Mouse (Mus musculus): ENCODE measurements around the gene AC170998.1. TPM values are rescaled to one million over a fixed set of nuclear protein-coding genes. Genes with fewer than 3 reads are reported as not detected.

Gene AC170998.1
- polyA plus RNA-seq, 1 experiment from 2014 or later = 2.4 TPM

GRCm38 (mm10) chr17:28701737-28702136 is 24.1 kb upstream of the AC170998.1 start:
- Histone ChIP-seq H3K36me3 (ENCODE audit: insufficient read depth, low read length) (no peaks in the 10 kb centered on the region), H3K4me3 (ENCODE audit: low read depth, low read length) (no peak overlapping the region), H3K4me1 (ENCODE audit: insufficient read depth, low read depth, low read length) (peaks cover 22% of the 10 kb centered on the region; the same call in 1 of the 2 replicates), H3K27me3 (replicated peaks; ENCODE audit: insufficient read depth, low read length) (no peaks in the 10 kb centered on the region), H3K27ac (ENCODE audit: low read length) (0 out of 2 replicates have a peak overlapping the region, but pooled peaks have one; percentile 52), H3K4me2 (replicated peaks; ENCODE audit: low read depth, low read length) (no peak overlapping the region), H3K9me3 (ENCODE audit: low read length) (no peaks in the 10 kb centered on the region), H3K9ac (replicated peaks; ENCODE audit: low read depth) (no peak overlapping the region)
- TF ChIP-seq EP300 (IDR thresholded peaks at IDR 0.05) (no peak), CTCF (IDR thresholded peaks at IDR 0.05) (no peak)
- 66% methylated on average over 3 of the region's 3 CpGs for WGBS
- peak; percentile 5 for DNase-seq (ENCODE audit: low spot score)
- no peak for ATAC-seq

GRCm38 (mm10) chr17:28702646-28703045 is 23.2 kb upstream of the AC170998.1 start:
- 45% methylated on average over 2 of the region's 2 CpGs for WGBS
- DNase-seq (ENCODE audit: low spot score) (peak; percentile 71), ATAC-seq (peak; percentile 59; the same call in 1 of the 2 replicates)
- 0 out of 2 replicates have a peak overlapping the region, but pooled peaks have one; percentile 52 for H3K27ac ChIP-seq (ENCODE audit: low read length)
- no peaks in the 10 kb centered on the region for H3K36me3 ChIP-seq (ENCODE audit: insufficient read depth, low read length)
- peaks cover 14% of the 10 kb centered on the region; the same call in 1 of the 2 replicates for H3K4me1 ChIP-seq (ENCODE audit: insufficient read depth, low read depth, low read length)
- no peak overlapping the region for H3K4me3 ChIP-seq (ENCODE audit: low read depth, low read length)
- H3K9ac ChIP-seq (replicated peaks; ENCODE audit: low read depth) = no peak overlapping the region
- no peaks in the 10 kb centered on the region for H3K9me3 ChIP-seq (ENCODE audit: low read length)
- H3K4me2 ChIP-seq (replicated peaks; ENCODE audit: low read depth, low read length) = no peak overlapping the region
- no peaks in the 10 kb centered on the region for H3K27me3 ChIP-seq (replicated peaks; ENCODE audit: insufficient read depth, low read length)
- no peak for TF ChIP-seq CTCF (IDR thresholded peaks at IDR 0.05)
- TF ChIP-seq EP300 (IDR thresholded peaks at IDR 0.05) = peak; percentile 33; the same call in 1 of the 2 replicates

GRCm38 (mm10) chr17:28706697-28707096 is 19.2 kb upstream of the AC170998.1 start:
- 35% methylated on average over 1 of the region's 1 CpGs for WGBS
- peak overlapping the region; percentile 15; the same call in 1 of the 2 replicates for H3K27ac ChIP-seq (ENCODE audit: low read length)
- no peaks in the 10 kb centered on the region for H3K27me3 ChIP-seq (replicated peaks; ENCODE audit: insufficient read depth, low read length)
- H3K9ac ChIP-seq (replicated peaks; ENCODE audit: low read depth) = no peak overlapping the region
- H3K9me3 ChIP-seq (ENCODE audit: low read length) = no peaks in the 10 kb centered on the region
- H3K36me3 ChIP-seq (ENCODE audit: insufficient read depth, low read length) = no peaks in the 10 kb centered on the region
- H3K4me2 ChIP-seq (replicated peaks; ENCODE audit: low read depth, low read length) = no peak overlapping the region
- H3K4me3 ChIP-seq (ENCODE audit: low read depth, low read length) = no peak overlapping the region
- DNase-seq (ENCODE audit: low spot score) = peak; percentile 9
- TF ChIP-seq EP300 (IDR thresholded peaks at IDR 0.05) (no peak), CTCF (IDR thresholded peaks at IDR 0.05) (no peak)
- peaks cover 12% of the 10 kb centered on the region; the same call in 1 of the 2 replicates for H3K4me1 ChIP-seq (ENCODE audit: insufficient read depth, low read depth, low read length)
- ATAC-seq = peak; percentile 29; the same call in 1 of the 2 replicates

GRCm38 (mm10) chr17:28707136-28707627 is 18.7 kb upstream of the AC170998.1 start:
- Histone ChIP-seq H3K9me3 (ENCODE audit: low read length) (no peaks in the 10 kb centered on the region), H3K4me2 (replicated peaks; ENCODE audit: low read depth, low read length) (no peak overlapping the region), H3K4me3 (ENCODE audit: low read depth, low read length) (no peak overlapping the region), H3K4me1 (ENCODE audit: insufficient read depth, low read depth, low read length) (peaks cover 12% of the 10 kb centered on the region; the same call in 1 of the 2 replicates), H3K9ac (replicated peaks; ENCODE audit: low read depth) (no peak overlapping the region), H3K27me3 (replicated peaks; ENCODE audit: insufficient read depth, low read length) (no peaks in the 10 kb centered on the region), H3K27ac (ENCODE audit: low read length) (no peak overlapping the region), H3K36me3 (ENCODE audit: insufficient read depth, low read length) (no peaks in the 10 kb centered on the region)
- DNase-seq (ENCODE audit: low spot score) = peak; percentile 5
- WGBS = 82% methylated on average over 3 of the region's 3 CpGs
- ATAC-seq = no peak
- TF ChIP-seq EP300 (IDR thresholded peaks at IDR 0.05) (no peak), CTCF (IDR thresholded peaks at IDR 0.05) (no peak)

- H3K4me1 ChIP-seq (ENCODE audit: insufficient read depth, low read depth, low read length) = peaks cover 12% of the 10 kb centered on the region; the same call in 1 of the 2 replicates
- H3K4me2 ChIP-seq (replicated peaks; ENCODE audit: low read depth, low read length) = no peak overlapping the region
- WGBS = 59% methylated on average over 2 of the region's 2 CpGs
- no peaks in the 10 kb centered on the region for H3K9me3 ChIP-seq (ENCODE audit: low read length)
- no peak overlapping the region for H3K9ac ChIP-seq (replicated peaks; ENCODE audit: low read depth)
- H3K4me3 ChIP-seq (ENCODE audit: low read depth, low read length) = no peak overlapping the region
- no peaks in the 10 kb centered on the region for H3K27me3 ChIP-seq (replicated peaks; ENCODE audit: insufficient read depth, low read length)
- ATAC-seq (no peak), DNase-seq (ENCODE audit: low spot score) (peak; percentile 10)
- H3K36me3 ChIP-seq (ENCODE audit: insufficient read depth, low read length) = no peaks in the 10 kb centered on the region
- H3K27ac ChIP-seq (ENCODE audit: low read length) = no peak overlapping the region
- TF ChIP-seq CTCF (IDR thresholded peaks at IDR 0.05) (no peak), EP300 (IDR thresholded peaks at IDR 0.05) (no peak)
Observed at GRCm38 (mm10) chr17:28707816-28708215, 18.1 kb upstream of the AC170998.1 start.

GRCm38 (mm10) chr17:28708989-28709388 is 16.9 kb upstream of the AC170998.1 start:
- no peak for TF ChIP-seq CTCF (IDR thresholded peaks at IDR 0.05)
- no peak for TF ChIP-seq EP300 (IDR thresholded peaks at IDR 0.05)
- no peak overlapping the region for H3K4me2 ChIP-seq (replicated peaks; ENCODE audit: low read depth, low read length)
- 17% methylated on average over 2 of the region's 2 CpGs for WGBS
- H3K36me3 ChIP-seq (ENCODE audit: insufficient read depth, low read length) = no peaks in the 10 kb centered on the region
- ATAC-seq (no peak), DNase-seq (ENCODE audit: low spot score) (peak; percentile 8)
- H3K4me3 ChIP-seq (ENCODE audit: low read depth, low read length) = no peak overlapping the region
- H3K27ac ChIP-seq (ENCODE audit: low read length) = no peak overlapping the region
- H3K9me3 ChIP-seq (ENCODE audit: low read length) = no peaks in the 10 kb centered on the region
- H3K27me3 ChIP-seq (replicated peaks; ENCODE audit: insufficient read depth, low read length) = no peaks in the 10 kb centered on the region
- H3K4me1 ChIP-seq (ENCODE audit: insufficient read depth, low read depth, low read length) = peaks cover 12% of the 10 kb centered on the region; the same call in 1 of the 2 replicates
- no peak overlapping the region for H3K9ac ChIP-seq (replicated peaks; ENCODE audit: low read depth)

Measured in lung, postnatal 0 days (tissue).